Mouse (Mus musculus) forebrain, postnatal 0 days (tissue): ENCODE data around the gene Olfr1415. TPM values are rescaled to one million over a fixed set of nuclear protein-coding genes. Genes with fewer than 3 reads are reported as not detected.
A peak's percentile ranks its signal among the peaks of the same experiment; 100 is the strongest.

Source experiments
- ATAC-seq: fragments of 200-750 bp; cut with Nextera tagmentation; 2 replicates; pipeline ENCODE4 v1.8.0; 2017; ENCODE audit warnings: mild to moderate bottlenecking, moderate library complexity
- DNase-seq: peaks from one replicate; pipeline ENCODE4 v3.0.0-alpha.2; 2015
- H3K27ac ChIP-seq: fragments of 300-500 bp; sonication (generic); 2 replicates; pipeline ENCODE4 v1.5.1; 2014; ENCODE audit warnings: low read depth, mild to moderate bottlenecking, antibody characterized with exemption, low read length, moderate library complexity, mixed read lengths
- H3K27me3 ChIP-seq: fragments of 300-500 bp; sonication (generic); 2 replicates; pipeline ENCODE4 v1.6.1; 2014; ENCODE audit warnings: mild to moderate bottlenecking, low read length, mixed read lengths; ENCODE audit not compliant: insufficient read depth
- H3K36me3 ChIP-seq: fragments of 300-500 bp; sonication (generic); 2 replicates; pipeline ENCODE4 v1.6.1; 2014; ENCODE audit warnings: mild to moderate bottlenecking, moderate library complexity; ENCODE audit not compliant: insufficient read depth
- H3K4me1 ChIP-seq: fragments of 300-500 bp; sonication (generic); 2 replicates; pipeline ENCODE4 v1.6.1; 2014; ENCODE audit warnings: antibody characterized with exemption; ENCODE audit not compliant: insufficient read depth
- H3K4me2 ChIP-seq: fragments of 300-500 bp; sonication (generic); 2 replicates; pipeline ENCODE4 v1.6.1; 2014; ENCODE audit warnings: low read depth, mild to moderate bottlenecking, moderate library complexity
- H3K4me3 ChIP-seq: fragments of 300-500 bp; sonication (generic); 2 replicates; pipeline ENCODE4 v1.5.1; 2014; ENCODE audit warnings: low read depth, low read length, mixed read lengths
- H3K9ac ChIP-seq: fragments of 300-500 bp; sonication (generic); 2 replicates; pipeline ENCODE4 v1.6.1; 2014; ENCODE audit warnings: mild to moderate bottlenecking
- H3K9me3 ChIP-seq: fragments of 300-500 bp; sonication (generic); 2 replicates; pipeline ENCODE4 v1.6.1; 2016; ENCODE audit warnings: low read length
- CTCF ChIP-seq: sonication (generic); IDR thresholded peaks from 2 replicates; pipeline ENCODE4 v1.5.1; 2016; ENCODE audit warnings: antibody characterized with exemption, control low read depth, low read depth
- WGBS: fragments of 180-500 bp; shearing (Covaris S2); extraction: QIAGEN DNeasy Blood & Tissue Kit; methylation state at CpG from one replicate; pipeline ENCODE4 v1.1.7; 2014; 5-methylcytosine and 5-hydroxymethylcytosine counted together
- polyA plus RNA-seq: library from polyadenylated mRNA; unstranded; fragments of >200 nt; fragmentation: Nextera tagmentation; extraction: Ambion mirVana; gene quantifications from 2 replicates; pipeline ENCODE4 v1.2.1, GENCODE M21; 2015
- total RNA-seq: library from RNA; depleted of rRNA; stranded (reverse); fragments of >200 nt; gene quantifications from 2 replicates; pipeline ENCODE4 v1.2.3, GENCODE M21; 2014; rRNA removed

Gene Olfr1415
- total RNA-seq = not detected in 2 replicates
- not detected in 2 replicates for polyA plus RNA-seq

DNA sequence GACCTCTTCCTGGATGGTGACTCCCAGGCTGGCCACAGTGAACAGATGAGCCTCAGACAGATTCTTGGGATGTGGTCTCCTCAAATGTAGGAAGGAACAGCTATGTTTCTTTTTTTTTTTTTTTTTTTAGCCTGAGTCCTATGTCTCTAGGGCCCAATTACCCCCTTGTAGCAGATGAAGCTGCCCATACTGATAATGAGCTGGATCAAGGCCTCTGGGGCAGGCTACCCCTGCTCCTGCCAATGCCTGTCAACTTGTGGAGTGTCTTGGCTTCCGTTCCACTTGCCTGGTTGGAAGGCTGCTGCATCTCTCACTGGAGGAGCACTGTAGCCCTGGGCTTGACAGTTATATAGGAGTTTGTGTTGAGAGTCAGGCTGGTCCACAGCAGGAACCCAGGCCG is at the start of gene Olfr1415:
Gene Olfr1415, minus strand, starts transcription at position 101 of the 400 bp plus-strand sequence.
- WGBS = 77% methylated on average over 2 of the region's 2 CpGs
- no peak within 1 kb of the TSS for H3K27ac ChIP-seq
- no peak within 1 kb of the TSS for H3K4me3 ChIP-seq
- no peak within 1 kb of the TSS for H3K9ac ChIP-seq
- no peak for DNase-seq
- no peak within 1 kb of the TSS for H3K4me2 ChIP-seq
- no peaks in the 10 kb centered on the region for H3K4me1 ChIP-seq
- H3K27me3 ChIP-seq = no peaks in the 10 kb centered on the region
- 0 out of 2 replicates have a peak, but pooled peaks cover 4% of the 10 kb centered on the region for H3K9me3 ChIP-seq
- TF ChIP-seq CTCF = no peak
- no peak for ATAC-seq
- no peaks in the 10 kb centered on the region for H3K36me3 ChIP-seq

GRCm38 (mm10) chr1:92539071-92539470 is 43.2 kb upstream of the Olfr1415 start:
- 38% methylated on average over 2 of the region's 2 CpGs for WGBS
- H3K9ac ChIP-seq = no peak overlapping the region
- H3K4me2 ChIP-seq = no peak overlapping the region
- H3K4me3 ChIP-seq = no peak overlapping the region
- TF ChIP-seq CTCF = no peak
- ATAC-seq (peak; percentile 87), DNase-seq (peak; percentile 7)
- no peak overlapping the region for H3K27ac ChIP-seq
- H3K4me1 ChIP-seq = no peaks in the 10 kb centered on the region
- no peaks in the 10 kb centered on the region; the same call in 1 of the 2 replicates for H3K27me3 ChIP-seq
- no peaks in the 10 kb centered on the region for H3K9me3 ChIP-seq
- no peaks in the 10 kb centered on the region for H3K36me3 ChIP-seq

DNA sequence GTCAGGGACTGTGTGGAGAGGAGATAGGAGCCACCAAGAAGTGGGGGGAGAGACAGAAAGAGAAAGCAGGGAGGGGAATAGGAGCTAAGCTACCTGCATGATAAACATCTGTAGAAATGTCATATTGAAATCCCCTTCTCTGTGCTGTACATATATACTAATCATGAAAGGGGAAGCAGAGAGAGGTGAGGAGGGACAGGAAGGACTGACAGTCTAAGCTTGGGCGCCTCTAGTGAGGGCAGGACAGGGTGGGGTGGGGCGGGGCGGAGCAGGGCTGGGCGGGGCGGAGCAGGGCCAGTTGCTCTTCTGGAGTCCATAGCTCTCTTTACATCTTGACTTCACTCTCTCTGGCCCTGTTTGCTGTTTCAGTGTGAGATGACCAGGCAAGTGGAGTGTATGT is 41.1 kb upstream of the Olfr1415 start:
- no peak for TF ChIP-seq CTCF
- H3K4me2 ChIP-seq = no peak overlapping the region
- WGBS = 58% methylated on average over 5 of the region's 5 CpGs

GRCm38 (mm10) chr1:92523764-92524163 is 27.9 kb upstream of the Olfr1415 start:
- TF ChIP-seq CTCF = no peak
- no peaks in the 10 kb centered on the region for H3K27me3 ChIP-seq
- 74% methylated on average over 3 of the region's 3 CpGs for WGBS
- ATAC-seq = peak; percentile 73
- DNase-seq = peak; percentile 18
- peaks cover 4% of the 10 kb centered on the region; the same call in 1 of the 2 replicates for H3K4me1 ChIP-seq
- no peaks in the 10 kb centered on the region for H3K36me3 ChIP-seq
- H3K4me2 ChIP-seq = no peak overlapping the region
- H3K9ac ChIP-seq = no peak overlapping the region
- no peak overlapping the region for H3K27ac ChIP-seq
- no peaks in the 10 kb centered on the region for H3K9me3 ChIP-seq
- H3K4me3 ChIP-seq = no peak overlapping the region

More for the DNA sequence above, 41.1 kb upstream of the Olfr1415 start:
- H3K4me3 ChIP-seq = no peak overlapping the region
- H3K9ac ChIP-seq = no peak overlapping the region
- ATAC-seq (no peak), DNase-seq (no peak)
- H3K36me3 ChIP-seq = no peaks in the 10 kb centered on the region
- no peaks in the 10 kb centered on the region for H3K4me1 ChIP-seq
- H3K27me3 ChIP-seq = no peaks in the 10 kb centered on the region
- H3K27ac ChIP-seq = no peak overlapping the region
- H3K9me3 ChIP-seq = no peaks in the 10 kb centered on the region

- Histone ChIP-seq H3K27me3 (no peaks in the 10 kb centered on the region), H3K9ac (no peak overlapping the region), H3K4me1 (peaks cover 4% of the 10 kb centered on the region; the same call in 1 of the 2 replicates), H3K36me3 (no peaks in the 10 kb centered on the region), H3K4me2 (peak overlapping the region; percentile 26; the same call in 1 of the 2 replicates), H3K27ac (0 out of 2 replicates have a peak overlapping the region, but pooled peaks have one; percentile 21), H3K9me3 (no peaks in the 10 kb centered on the region), H3K4me3 (no peak overlapping the region)
- peak; percentile 86 for DNase-seq
- peak; percentile 83 for TF ChIP-seq CTCF
- 17% methylated on average over 10 of the region's 10 CpGs for WGBS
- ATAC-seq = peak; percentile 72
These were observed 25.5 kb upstream of the Olfr1415 start for GRCm38 (mm10) chr1:92521376-92521775.

GRCm38 (mm10) chr1:92519046-92519445 is 23.1 kb upstream of the Olfr1415 start:
- Histone ChIP-seq H3K4me1 (peaks cover 4% of the 10 kb centered on the region; the same call in 1 of the 2 replicates), H3K27ac (no peak overlapping the region), H3K36me3 (no peaks in the 10 kb centered on the region), H3K4me2 (no peak overlapping the region), H3K27me3 (no peaks in the 10 kb centered on the region; the same call in 1 of the 2 replicates), H3K4me3 (no peak overlapping the region), H3K9me3 (no peaks in the 10 kb centered on the region), H3K9ac (no peak overlapping the region)
- no peak for ATAC-seq
- WGBS = 90% methylated on average over 6 of the region's 6 CpGs
- DNase-seq = no peak
- TF ChIP-seq CTCF = no peak

- 77% methylated on average over 3 of the region's 3 CpGs for WGBS
These were observed 22.7 kb upstream of the Olfr1415 start, which contains the start of gene Olfr1414 for GRCm38 (mm10) chr1:92518561-92518960. TSS of gene Olfr1414 (minus strand) at chr1:92518661.

More at GRCm38 (mm10) chr1:92518561-92518960, 22.7 kb upstream of the Olfr1415 start, which contains the start of gene Olfr1414:
- Histone ChIP-seq H3K4me3 (no peak within 1 kb of the TSS), H3K4me2 (no peak within 1 kb of the TSS), H3K4me1 (peaks cover 4% of the 10 kb centered on the region; the same call in 1 of the 2 replicates), H3K9me3 (no peaks in the 10 kb centered on the region), H3K27ac (no peak within 1 kb of the TSS), H3K36me3 (no peaks in the 10 kb centered on the region), H3K27me3 (no peaks in the 10 kb centered on the region; the same call in 1 of the 2 replicates), H3K9ac (no peak within 1 kb of the TSS)
- DNase-seq (no peak), ATAC-seq (no peak)
- TF ChIP-seq CTCF = no peak
